Mouse (Mus musculus) lung, adult 2 months (tissue): ENCODE measurements at regions not wholly inside any gene's neighbourhood (a gene's known extent, or its start where the extent isn't known, plus 50 kb on each side); places are given as distances from the start of the nearest gene placed in this dataset.

Experiments used
- DNase-seq: peaks from one replicate; pipeline ENCODE4 v3.0.0; 2022
- H3K4me1 ChIP-seq: fragments of 200-500 bp; 2 replicates; pipeline ENCODE4 v1.6.1; 2011; ENCODE audit warnings: low read length; ENCODE audit not compliant: control insufficient read depth, insufficient read depth
- H3K4me3 ChIP-seq: fragments of 200-500 bp; replicated peaks from 2 replicates; pipeline ENCODE3; 2011; ENCODE audit warnings: low read depth, mild to moderate bottlenecking, control low read depth, low read length; ENCODE audit errors: extremely low read depth
- CTCF ChIP-seq: fragments of 200-500 bp; IDR thresholded peaks from 2 replicates; pipeline ENCODE4 v1.5.1; 2011; ENCODE audit warnings: mild to moderate bottlenecking, low read length, control low read depth; ENCODE audit not compliant: insufficient read depth
- POLR2A ChIP-seq: fragments of 200-500 bp; IDR thresholded peaks from 2 replicates; pipeline ENCODE4 v1.6.1; 2011; ENCODE audit warnings: low read depth, mild to moderate bottlenecking, control low read depth, low read length, borderline replicate concordance; ENCODE audit errors: extremely low read depth
- WGBS: fragments of 180-500 bp; shearing (Covaris S2); methylation state at CpG from one replicate; pipeline ENCODE4 v1.1.7; 2018; 5-methylcytosine and 5-hydroxymethylcytosine counted together

DNA sequence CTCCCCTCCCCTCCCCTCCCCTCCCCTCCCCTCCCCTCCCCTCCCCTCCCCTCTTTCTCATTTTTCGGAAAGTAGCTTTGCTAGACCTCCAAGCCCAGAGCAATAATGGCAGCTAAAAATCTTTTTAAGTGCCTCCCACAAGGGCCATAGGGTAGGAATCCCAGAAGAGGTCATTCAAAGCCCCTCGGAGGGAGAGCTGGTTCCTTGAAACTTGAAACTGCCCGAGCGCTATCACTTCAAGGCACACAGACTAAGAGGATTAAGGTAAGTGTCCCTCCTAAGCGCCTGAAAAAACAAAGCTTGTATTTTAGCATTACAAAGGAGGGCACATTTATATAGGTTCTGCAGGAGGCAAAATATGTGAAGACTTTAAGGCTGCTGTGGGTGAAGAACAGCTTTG, 141.2 kb upstream of the Irx5 start:
- DNase-seq, result no peak
- Histone ChIP-seq H3K4me1 (no peaks in the 10 kb centered on the region), H3K4me3 (no peak overlapping the region)
- WGBS, result 17% methylated on average over 4 of the region's 5 CpGs
- no peak for TF ChIP-seq CTCF
- no peak for TF ChIP-seq POLR2A

DNA sequence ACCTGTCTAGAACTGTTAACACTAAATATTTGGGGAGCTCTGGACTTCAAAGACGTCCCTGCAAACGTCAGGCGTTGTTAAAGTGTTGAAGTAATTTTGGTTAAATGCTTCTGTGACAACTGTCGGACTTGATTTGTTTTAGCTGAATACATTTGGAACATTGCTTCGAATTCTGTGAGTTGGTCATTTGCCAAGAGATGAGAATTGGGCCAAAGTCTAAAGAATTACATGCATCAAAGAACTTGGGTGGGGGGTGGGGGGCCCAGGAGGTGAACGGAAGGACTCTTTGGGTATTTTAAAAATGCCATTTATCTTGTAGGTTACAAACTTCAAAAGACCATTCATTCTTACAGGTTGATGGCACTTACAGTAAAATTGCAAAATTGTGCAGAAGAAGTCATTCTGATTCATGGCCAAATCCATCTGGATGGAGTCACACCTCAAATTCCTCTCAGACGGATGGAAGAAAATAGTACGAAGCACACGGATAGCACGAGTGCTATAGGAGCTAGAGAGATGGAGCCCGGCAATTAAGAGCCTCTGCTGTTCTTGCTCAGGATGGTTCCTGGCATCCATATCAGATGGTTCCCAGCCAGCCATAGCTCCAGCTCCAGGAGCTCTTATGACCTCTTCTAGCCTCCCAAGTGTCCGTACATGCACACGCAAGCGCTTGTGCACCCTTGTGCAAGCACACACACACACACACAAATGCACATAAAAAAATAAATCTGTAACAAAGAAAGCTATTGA, 144.5 kb upstream of the Irx5 start:
- TF ChIP-seq POLR2A (no peak), CTCF (no peak)
- H3K4me1 ChIP-seq, result no peaks in the 10 kb centered on the region
- DNase-seq, result no peak
- 64% methylated on average over 14 of the region's 14 CpGs for WGBS
- no peak overlapping the region for H3K4me3 ChIP-seq

GRCm38 (mm10) chr8:92209081-92209480, 148.3 kb upstream of the Irx5 start:
- Histone ChIP-seq H3K4me1 (no peaks in the 10 kb centered on the region), H3K4me3 (no peak overlapping the region)
- 32% methylated on average over 5 of the region's 5 CpGs for WGBS
- TF ChIP-seq CTCF (no peak), POLR2A (no peak)
- DNase-seq, result peak; percentile 12

DNA sequence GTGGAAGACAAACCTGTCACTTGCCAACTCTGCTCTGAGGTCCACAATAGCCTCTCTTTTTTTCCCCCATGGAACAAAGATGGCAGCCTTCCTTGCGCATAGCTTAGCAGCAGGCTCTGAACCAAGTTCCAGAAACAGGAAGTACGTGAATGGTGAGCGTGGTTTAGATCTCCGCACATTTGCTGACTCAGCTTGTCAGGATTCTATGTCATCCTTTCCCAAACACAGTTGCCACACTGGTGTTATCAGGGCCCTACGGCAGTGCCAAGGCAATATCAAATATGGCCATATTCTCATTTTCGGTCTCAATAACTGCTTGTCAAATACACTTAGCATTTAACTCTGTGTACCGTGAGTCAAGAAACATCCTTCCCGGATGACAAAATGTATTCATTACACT, 161.8 kb upstream of the Irx5 start:
- no peak for DNase-seq
- Histone ChIP-seq H3K4me1 (no peaks in the 10 kb centered on the region), H3K4me3 (no peak overlapping the region)
- WGBS, result 91% methylated on average over 8 of the region's 8 CpGs
- TF ChIP-seq POLR2A (no peak), CTCF (no peak)

- WGBS, result 70% methylated on average over 14 of the region's 14 CpGs
- no peak for DNase-seq
- TF ChIP-seq CTCF, result no peak
- TF ChIP-seq POLR2A, result no peak
- Histone ChIP-seq H3K4me1 (no peaks in the 10 kb centered on the region), H3K4me3 (no peak overlapping the region)
These were observed 163.4 kb upstream of the Irx5 start for GRCm38 (mm10) chr8:92194065-92194464.

- Histone ChIP-seq H3K4me1 (no peaks in the 10 kb centered on the region), H3K4me3 (no peak overlapping the region)
- no peak for DNase-seq
- no peak for TF ChIP-seq POLR2A
- TF ChIP-seq CTCF, result no peak
- 83% methylated on average over 16 of the region's 16 CpGs for WGBS
These were observed 167.0 kb upstream of the Irx5 start for GRCm38 (mm10) chr8:92190261-92191025.

- no peak for DNase-seq
- TF ChIP-seq POLR2A (no peak), CTCF (no peak)
- Histone ChIP-seq H3K4me3 (no peak overlapping the region), H3K4me1 (no peaks in the 10 kb centered on the region)
- WGBS, result 5% methylated on average over 1 of the region's 1 CpGs
These were observed 174.1 kb upstream of the Irx5 start for GRCm38 (mm10) chr8:92183331-92183730.

DNA sequence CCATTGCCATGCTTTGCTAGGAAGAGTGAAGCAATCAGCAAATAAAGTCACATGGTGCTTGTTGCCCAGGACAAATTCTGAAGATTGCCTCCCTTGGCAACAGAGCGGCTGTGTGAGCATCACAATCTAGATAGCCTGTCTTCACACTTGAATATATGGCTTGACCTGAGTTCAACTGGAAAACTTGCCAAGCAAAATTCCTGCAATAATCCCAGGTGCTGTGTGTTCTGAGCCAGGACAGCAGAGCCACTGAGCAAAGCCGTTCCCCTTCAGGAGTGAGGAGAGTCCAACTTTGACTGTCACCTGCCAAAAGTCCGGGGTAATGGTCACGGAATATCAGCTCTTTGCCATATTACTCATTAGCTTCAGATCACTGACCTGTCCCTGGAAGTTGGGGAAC, 176.8 kb upstream of the Irx5 start:
- Histone ChIP-seq H3K4me1 (no peaks in the 10 kb centered on the region), H3K4me3 (no peak overlapping the region)
- TF ChIP-seq CTCF (no peak), POLR2A (no peak)
- DNase-seq, result no peak
- 87% methylated on average over 4 of the region's 4 CpGs for WGBS

DNA sequence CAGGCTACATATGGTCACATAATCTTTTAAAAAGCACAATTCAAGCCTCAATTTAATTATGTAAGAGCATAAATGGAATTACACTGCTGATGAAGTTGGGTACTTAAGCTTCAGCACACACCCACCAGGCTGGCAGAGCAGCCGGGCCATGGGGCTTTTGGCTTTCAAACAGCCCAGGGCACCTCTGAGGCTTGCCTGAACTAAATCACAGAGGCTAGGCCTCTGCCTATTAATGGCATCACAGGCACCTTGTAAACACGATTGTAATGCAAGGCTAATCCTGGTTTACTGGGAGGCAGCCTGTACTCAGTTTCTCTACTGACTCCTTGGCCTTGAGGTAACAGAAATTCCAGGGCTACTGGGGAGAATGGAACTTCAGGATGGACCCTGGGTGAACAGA, 178.1 kb upstream of the Irx5 start:
- no peak for DNase-seq
- TF ChIP-seq CTCF (no peak), POLR2A (no peak)
- WGBS, result 71% methylated on average over 2 of the region's 2 CpGs
- Histone ChIP-seq H3K4me1 (no peaks in the 10 kb centered on the region), H3K4me3 (no peak overlapping the region)

DNA sequence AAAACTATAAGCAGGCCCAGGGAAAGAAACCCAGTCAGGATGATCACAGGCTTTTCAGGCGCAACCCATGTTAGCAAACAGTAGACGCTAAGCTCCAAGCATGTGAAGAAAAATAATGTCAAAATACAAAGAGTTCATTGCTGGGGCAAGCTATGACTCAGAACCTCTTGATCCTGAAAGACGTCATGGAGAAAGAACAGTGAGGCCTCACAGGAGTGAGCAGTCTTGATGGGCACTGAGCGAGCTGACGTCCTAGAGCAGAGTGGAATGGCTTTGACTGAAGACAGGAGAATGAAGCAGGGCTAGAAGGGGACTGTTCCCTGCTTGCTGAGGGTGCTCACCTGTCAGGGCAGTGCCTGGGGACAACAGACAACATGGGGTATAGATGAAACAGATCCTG, 181.3 kb upstream of the Irx5 start:
- TF ChIP-seq POLR2A, result no peak
- TF ChIP-seq CTCF, result no peak
- 69% methylated on average over 5 of the region's 5 CpGs for WGBS
- Histone ChIP-seq H3K4me1 (no peaks in the 10 kb centered on the region), H3K4me3 (no peak overlapping the region)
- DNase-seq, result no peak
